Mouse (Mus musculus): Measurements from ENCODE around the gene Eno1.

- TF ChIP-seq CTCF (IDR thresholded peaks at IDR 0.05; ENCODE audit: low read depth) = no peak
- TF ChIP-seq EP300 (optimal IDR thresholded peaks at IDR 0.05) = no peak
Observed at GRCm38 (mm10) chr4:150258388-150258787, 21.9 kb downstream of the Eno1 start.

Measured in stomach, postnatal 0 days (tissue).